Mouse (Mus musculus): ENCODE results near the gene Vps37b. TPM values are rescaled to one million over a fixed set of nuclear protein-coding genes. Genes with fewer than 3 reads are reported as not detected.

The Vps37b gene
- 128 to 156 TPM (median 139 TPM) in 4 replicates for total RNA-seq (2023; ENCODE audit: inconsistent age)

GRCm38 (mm10) chr5:124032001-124032508 lies at the start of gene Vps37b:
Gene Vps37b, minus strand, starts transcription at chr5:124032270.

GRCm38 (mm10) chr5:123973299-123974178 lies 58.5 kb downstream of the Vps37b start, which contains the start of gene Hip1r:
Gene Hip1r, plus strand, starts transcription at chr5:123973628.

Other genes starting within 250 kb of the Vps37b start
- gene Hcar2, start 166.8 kb downstream of the Vps37b start, total RNA-seq (2023; ENCODE audit: inconsistent age) = 0.27 to 0.67 TPM (median 0.40 TPM) in 4 replicates
- gene Hcar1, start 152.2 kb downstream of the Vps37b start, total RNA-seq (2023; ENCODE audit: inconsistent age) = not detected in 4 replicates
- gene Denr, start 125.1 kb downstream of the Vps37b start, total RNA-seq (2023; ENCODE audit: inconsistent age) = 37.5 to 42.3 TPM (median 39.0 TPM) in 4 replicates
- 2.8 TPM in 1 of 4 replicates, not detected in the others for gene Gm43518, start 104.9 kb downstream of the Vps37b start, total RNA-seq (2023; ENCODE audit: inconsistent age)
- 3.5 to 9.7 TPM (median 4.5 TPM) in 4 replicates for gene Ccdc62, start 101.6 kb downstream of the Vps37b start, total RNA-seq (2023; ENCODE audit: inconsistent age)
- gene Hip1r, start 58.6 kb downstream of the Vps37b start, total RNA-seq (2023; ENCODE audit: inconsistent age) = 268 to 274 TPM (median 271 TPM) in 4 replicates
- 2.9 to 3.4 TPM (median 3.2 TPM) in 4 replicates for gene Abcb9, start 63.5 kb upstream of the Vps37b start, total RNA-seq (2023; ENCODE audit: inconsistent age)
- gene Ogfod2, start 80.0 kb upstream of the Vps37b start, total RNA-seq (2023; ENCODE audit: inconsistent age) = 19.8 to 21.8 TPM (median 21.2 TPM) in 4 replicates
- gene Arl6ip4, start 83.8 kb upstream of the Vps37b start, total RNA-seq (2023; ENCODE audit: inconsistent age) = 33.3 to 55.2 TPM (median 41.2 TPM) in 4 replicates
- 57.6 to 60.2 TPM (median 58.2 TPM) in 4 replicates for gene Pitpnm2, start 217.5 kb upstream of the Vps37b start, total RNA-seq (2023; ENCODE audit: inconsistent age)